Mouse (Mus musculus): ENCODE measurements at regions not wholly inside any gene's neighbourhood (a gene's known extent, or its start where the extent isn't known, plus 50 kb on each side); places are given as distances from the start of the nearest gene placed in this dataset.

GRCm38 (mm10) chr10:66752237-66752810, 343.6 kb upstream of the Jmjd1c start:
- H3K27ac ChIP-seq: no peak overlapping the region
- intact Hi-C loops (cut with DNase I): no loop called here
- no peak for DNase-seq (ENCODE audit: extremely low spot score in 1 of 2, low spot score in 2 of 2)
- TF ChIP-seq CTCF (IDR thresholded peaks at IDR 0.05): no peak
- no peak overlapping the region for H3K4me3 ChIP-seq

DNA sequence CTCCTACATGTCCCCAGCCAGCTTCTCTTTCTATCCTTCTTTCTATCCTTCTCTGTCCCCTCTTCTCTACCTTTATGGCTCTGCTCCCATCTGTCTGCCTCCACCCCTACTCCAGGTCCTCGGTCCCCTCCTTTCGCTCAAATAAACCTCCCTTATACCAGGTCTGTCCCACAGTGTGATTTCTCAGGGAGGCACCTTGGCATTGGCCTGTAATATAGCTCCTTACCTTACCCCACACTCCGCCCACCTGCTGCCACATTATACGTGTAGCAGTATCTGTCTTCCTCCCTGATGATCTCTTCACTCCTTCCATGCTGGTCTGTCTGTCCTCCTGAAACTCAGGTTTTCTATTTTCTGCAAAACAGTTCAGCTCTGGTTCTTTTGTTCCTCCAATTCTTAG, 339.1 kb upstream of the Jmjd1c start:
- no peak for DNase-seq (ENCODE audit: extremely low spot score in 1 of 2, low spot score in 2 of 2)
- no peak for TF ChIP-seq CTCF (IDR thresholded peaks at IDR 0.05)
- H3K4me3 ChIP-seq: no peak overlapping the region
- no peak overlapping the region for H3K27ac ChIP-seq
- intact Hi-C loops (cut with DNase I): no loop called here

- intact Hi-C loops (cut with DNase I): no loop called here
- peak; percentile 37 to 46 for DNase-seq (ENCODE audit: extremely low spot score in 1 of 2, low spot score in 2 of 2)
- no peak; the same call in 1 of the 2 replicates for TF ChIP-seq CTCF (IDR thresholded peaks at IDR 0.05)
- peak overlapping the region; percentile 24; the same call in 1 of the 2 replicates for H3K27ac ChIP-seq
- H3K4me3 ChIP-seq: peak overlapping the region; percentile 31
Measured at GRCm38 (mm10) chr10:66770161-66771030, 325.5 kb upstream of the Jmjd1c start.

DNA sequence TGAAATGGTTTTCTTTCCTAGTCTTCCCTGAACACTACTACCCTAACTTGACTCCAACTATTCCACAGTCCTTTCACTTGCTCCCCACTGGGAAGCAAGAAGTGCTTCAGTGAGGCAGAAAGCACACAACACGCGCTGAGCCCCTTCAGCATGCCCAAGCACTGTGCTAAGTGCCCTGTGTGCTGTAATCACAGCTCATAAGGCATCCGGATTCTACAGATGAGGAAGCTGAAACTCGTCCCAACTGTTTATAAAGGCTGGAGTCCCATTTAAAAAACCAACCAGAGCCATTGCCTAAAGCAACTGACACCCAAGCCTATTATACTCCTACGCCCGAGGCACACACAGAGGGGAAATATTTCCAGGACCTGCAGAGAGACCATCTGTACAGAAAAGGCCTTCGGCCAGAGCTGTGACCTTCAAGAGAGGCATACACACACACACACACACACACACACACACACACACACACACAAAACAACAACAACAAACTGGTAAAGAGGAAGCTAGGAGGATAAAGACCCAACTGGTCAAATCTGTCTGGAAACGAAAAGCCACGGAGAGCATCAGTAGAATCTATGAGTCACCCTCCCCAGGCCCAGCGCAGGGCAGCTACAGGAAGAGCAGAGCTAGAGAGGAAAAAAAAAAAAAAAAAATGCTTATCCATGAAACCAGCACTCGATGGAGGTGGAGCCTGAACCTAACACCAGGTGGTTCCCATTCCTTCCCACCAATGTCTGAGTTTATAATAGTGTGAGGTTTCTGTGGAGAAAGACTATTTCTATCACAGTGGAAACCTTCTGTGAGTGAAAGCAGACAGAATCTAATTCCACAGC, 315.4 kb upstream of the Jmjd1c start:
- no peak for DNase-seq (ENCODE audit: extremely low spot score in 1 of 2, low spot score in 2 of 2)
- no peak for TF ChIP-seq CTCF (IDR thresholded peaks at IDR 0.05)
- intact Hi-C loops (cut with DNase I): no loop called here
- Histone ChIP-seq H3K27ac (no peak overlapping the region), H3K4me3 (no peak overlapping the region)

GRCm38 (mm10) chr10:66781171-66781510, 314.8 kb upstream of the Jmjd1c start:
- no peak overlapping the region for H3K4me3 ChIP-seq
- intact Hi-C loops (cut with DNase I): no loop called here
- no peak overlapping the region for H3K27ac ChIP-seq
- no peak for TF ChIP-seq CTCF (IDR thresholded peaks at IDR 0.05)
- no peak for DNase-seq (ENCODE audit: extremely low spot score in 1 of 2, low spot score in 2 of 2)

GRCm38 (mm10) chr10:66782025-66782424, 313.9 kb upstream of the Jmjd1c start:
- DNase-seq (ENCODE audit: extremely low spot score in 1 of 2, low spot score in 2 of 2): no peak
- Histone ChIP-seq H3K27ac (no peak overlapping the region), H3K4me3 (no peak overlapping the region)
- no peak; the same call in 1 of the 2 replicates for TF ChIP-seq CTCF (IDR thresholded peaks at IDR 0.05)
- intact Hi-C loops (cut with DNase I): no loop called here

DNA sequence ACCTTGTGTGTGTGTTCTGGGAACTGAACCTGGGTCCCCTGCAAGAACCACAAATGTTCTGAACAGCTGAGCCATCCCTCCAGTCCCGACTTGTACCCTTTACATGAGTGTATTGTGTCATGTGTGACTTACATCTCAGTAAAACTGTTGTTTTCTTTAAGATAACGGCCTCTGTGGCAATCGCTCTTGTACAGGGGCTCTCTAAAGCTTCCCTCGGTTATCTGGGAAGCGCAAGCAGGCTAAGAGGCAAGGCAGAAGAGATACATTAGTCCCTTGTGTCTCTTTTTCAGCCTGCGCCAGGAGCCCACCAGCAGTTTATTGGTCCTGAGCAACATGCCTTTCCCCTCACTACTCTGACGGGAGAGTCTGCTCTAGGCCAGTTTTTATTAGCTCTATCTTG, 308.1 kb upstream of the Jmjd1c start:
- DNase-seq (ENCODE audit: extremely low spot score in 1 of 2, low spot score in 2 of 2): no peak
- intact Hi-C loops (cut with DNase I): no loop called here
- TF ChIP-seq CTCF (IDR thresholded peaks at IDR 0.05): no peak
- no peak overlapping the region for H3K4me3 ChIP-seq
- H3K27ac ChIP-seq: no peak overlapping the region

- DNase-seq (ENCODE audit: extremely low spot score in 1 of 2, low spot score in 2 of 2): no peak
- H3K4me3 ChIP-seq: no peak overlapping the region
- no peak for TF ChIP-seq CTCF (IDR thresholded peaks at IDR 0.05)
- H3K27ac ChIP-seq: no peak overlapping the region
- intact Hi-C loops (cut with DNase I): no loop called here
Measured at GRCm38 (mm10) chr10:66796296-66796695, 299.6 kb upstream of the Jmjd1c start.

GRCm38 (mm10) chr10:66802691-66803090, 293.2 kb upstream of the Jmjd1c start:
- intact Hi-C loops (cut with DNase I): loop anchor here (10.0 kb wide), 2 partner anchors 208 to 1008 kb away; no protein-coding TSS in a partner anchor
- TF ChIP-seq CTCF (IDR thresholded peaks at IDR 0.05): no peak
- DNase-seq (ENCODE audit: extremely low spot score in 1 of 2, low spot score in 2 of 2): no peak

DNA sequence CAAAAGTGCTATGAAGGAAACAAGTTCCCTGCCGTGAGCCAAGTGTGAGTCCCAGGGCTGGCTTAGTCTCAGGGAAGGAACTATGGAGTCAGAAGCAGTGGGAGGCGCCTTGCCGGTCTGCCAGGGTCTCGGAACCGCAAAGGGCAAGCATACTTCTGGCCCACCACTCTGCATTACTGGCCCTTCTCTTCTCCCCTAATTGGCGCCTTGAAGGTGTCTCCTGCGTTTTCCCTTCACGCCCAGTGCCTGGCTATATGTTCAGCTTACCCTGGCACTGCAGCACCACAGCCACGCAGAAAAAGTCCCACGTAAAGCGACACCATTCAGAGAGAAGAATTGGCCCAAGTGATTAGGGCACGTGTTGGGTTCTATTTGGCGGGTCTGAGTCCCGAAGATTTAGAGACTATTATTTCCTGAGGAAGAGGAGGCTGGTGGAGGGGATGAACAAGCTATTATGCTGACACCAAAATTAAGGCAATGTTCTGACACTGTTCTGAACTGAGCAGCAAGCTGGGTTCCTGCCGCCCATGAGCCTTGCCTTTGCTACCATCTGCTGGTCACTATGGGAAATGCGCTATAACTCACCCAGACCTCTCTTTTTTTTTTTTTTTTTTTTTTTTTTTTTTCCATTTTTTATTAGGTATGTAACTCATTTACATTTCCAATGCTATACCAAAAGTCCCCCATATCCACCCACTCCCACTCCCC, 288.5 kb upstream of the Jmjd1c start:
- DNase-seq (ENCODE audit: extremely low spot score in 1 of 2, low spot score in 2 of 2): peak; percentile 65 to 71
- peak; percentile 63 for TF ChIP-seq CTCF (IDR thresholded peaks at IDR 0.05)
- intact Hi-C loops (cut with DNase I): loop anchor here (5.0 to 10.0 kb wide), 4 partner anchors 65 to 1013 kb away; no protein-coding TSS in a partner anchor
- Histone ChIP-seq H3K27ac (peak overlapping the region; percentile 11; the same call in 1 of the 2 replicates), H3K4me3 (peak overlapping the region; percentile 36)

More at GRCm38 (mm10) chr10:66802691-66803090, 293.2 kb upstream of the Jmjd1c start:
- H3K27ac ChIP-seq: no peak overlapping the region
- H3K4me3 ChIP-seq: no peak overlapping the region

DNA sequence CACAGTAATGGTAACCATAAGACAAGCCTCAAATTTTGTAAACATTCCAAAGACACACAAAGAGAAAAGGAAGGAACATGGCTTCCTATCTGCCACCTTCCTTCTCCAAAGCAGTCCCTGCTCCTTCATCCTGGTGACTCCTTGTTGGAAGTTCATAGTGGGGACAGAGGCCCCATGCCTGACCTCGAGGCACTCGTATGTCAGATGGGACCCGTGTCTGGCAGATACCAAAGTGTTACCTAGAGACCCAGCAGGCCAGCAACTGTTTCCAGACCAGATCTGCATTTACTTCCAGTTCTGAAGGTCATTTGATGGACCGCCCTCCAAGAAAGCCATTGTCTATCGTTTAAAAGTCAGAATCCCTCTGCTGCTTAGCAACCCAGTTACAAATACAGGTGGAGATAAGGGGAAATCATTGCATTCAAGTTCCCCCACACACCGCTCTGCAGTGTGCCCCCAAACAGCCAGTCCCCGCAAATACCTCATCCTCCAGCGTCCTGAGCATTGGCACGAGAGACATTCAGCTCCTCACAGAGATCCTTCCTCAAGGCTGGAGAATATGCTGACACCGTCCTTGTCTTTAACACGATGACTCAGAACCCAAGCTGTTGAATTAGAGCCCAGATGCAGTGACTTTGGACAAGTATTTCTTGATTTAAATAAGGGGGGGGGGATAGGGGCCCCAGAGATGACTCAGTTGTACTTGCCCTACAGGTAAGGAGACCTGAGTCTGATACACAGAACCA, 283.2 kb upstream of the Jmjd1c start:
- intact Hi-C loops (cut with DNase I): no loop called here
- no peak overlapping the region for H3K27ac ChIP-seq
- no peak for TF ChIP-seq CTCF (IDR thresholded peaks at IDR 0.05)
- DNase-seq (ENCODE audit: extremely low spot score in 1 of 2, low spot score in 2 of 2): no peak
- no peak overlapping the region for H3K4me3 ChIP-seq

All from left cerebral cortex, adult 2 months (tissue).